In genomic region chr2:31667332-31667731, GRCm38 (mm10) we compare ENCODE assay signal across 8 mouse cellular contexts. TPM values are rescaled to one million over a fixed set of nuclear protein-coding genes. Genes with fewer than 3 reads are reported as not detected.
DNase-seq lines count a peak whose midpoint lies in the region; ATAC-seq and TF ChIP-seq lines count a peak whose summit lies in the region.

No protein-coding gene starts in this region.

- no peaks in the 10 kb centered on the region for H3K36me3 ChIP-seq in kidney, adult 2 months (ENCODE audit: control insufficient read depth, insufficient read depth, low read length)
- 0 out of 2 replicates have a peak, but pooled peaks cover under 1% of the 10 kb centered on the region for H3K36me3 ChIP-seq in kidney, embryonic 16.5 days (ENCODE audit: insufficient read depth, low read length)

- H3K4me3 ChIP-seq in kidney, adult 2 months (ENCODE audit: insufficient read depth, low read depth, low read length): no peak overlapping the region
- no peak overlapping the region for H3K4me3 ChIP-seq in kidney, embryonic 16.5 days (ENCODE audit: low read length)

- no peaks in the 10 kb centered on the region for H3K27me3 ChIP-seq in kidney, adult 2 months (replicated peaks; ENCODE audit: control insufficient read depth, insufficient read depth, low read length)
- peaks cover 3% of the 10 kb centered on the region; the same call in 1 of the 2 replicates for H3K27me3 ChIP-seq in kidney, embryonic 16.5 days (ENCODE audit: insufficient read depth, low read length)

- H3K27ac ChIP-seq in kidney, adult 2 months (ENCODE audit: insufficient read depth, low read depth, low read length): no peak overlapping the region
- no peak overlapping the region for H3K27ac ChIP-seq in kidney, embryonic 16.5 days (ENCODE audit: low read length)

- no peak for ATAC-seq in CD4-positive, CD25-positive, alpha-beta regulatory T cell, adult 4 months
- ATAC-seq in kidney, embryonic 16.5 days (ENCODE audit: low FRiP score, low TSS enrichment): no peak
- no peak for ATAC-seq in inflammation-experienced regulatory T-cells, adult 6 months

- TF ChIP-seq CTCF in kidney, adult 2 months (conservative IDR thresholded peaks at IDR 0.05; ENCODE audit: insufficient read depth, insufficient read length, low read depth, low read length): peak; percentile 66

- 37% methylated on average over 4 of the region's 4 CpGs for WGBS in kidney, adult 2 months
- 30% methylated on average over 4 of the region's 4 CpGs for WGBS in kidney, embryonic 16.5 days

- no peak overlapping the region for H3K9ac ChIP-seq in kidney, embryonic 16.5 days (replicated peaks; ENCODE audit: low read length)

- TF ChIP-seq POLR2A in kidney, adult 2 months (IDR thresholded peaks at IDR 0.05; ENCODE audit: low read depth, low read length): no peak

- H3K4me2 ChIP-seq in kidney, embryonic 16.5 days (replicated peaks; ENCODE audit: low read depth, low read length): no peak overlapping the region

- peak; percentile 28 for DNase-seq in CD4-positive, CD25-positive, alpha-beta regulatory T cell, adult 2 months (ENCODE audit: low read depth, low spot score)
- peak; percentile 43 for DNase-seq in kidney, adult 2 months
- peak; percentile 54 for DNase-seq in R1 (ENCODE audit: low read depth, low spot score)
- peak; percentile 69 to 74 for DNase-seq in kidney, postnatal 4 days
- DNase-seq in right cerebral cortex, postnatal 14 days: no peak

- peaks cover 6% of the 10 kb centered on the region; the same call in 1 of the 2 replicates for H3K4me1 ChIP-seq in kidney, adult 2 months (ENCODE audit: control insufficient read depth, insufficient read depth, low read length)
- H3K4me1 ChIP-seq in kidney, embryonic 16.5 days (ENCODE audit: insufficient read depth, low read length): peaks cover 12% of the 10 kb centered on the region

- no peaks in the 10 kb centered on the region for H3K9me3 ChIP-seq in kidney, embryonic 16.5 days (ENCODE audit: low read length)

RNA-seq across cellular contexts. Expression of gene Exosc2, which starts 3.2 kb away (rescaled TPM):
- 10 to 100 TPM; 43.5 to 65.7 TPM for polyA plus RNA-seq in CD4-positive, CD25-positive, alpha-beta regulatory T cell, adult 4 months (2017; shearing (Covaris generic))
- 9.8 and 11.4 TPM in 2 replicates for polyA plus RNA-seq in kidney, adult 2 months (2012; rRNA removed)
- polyA plus RNA-seq in kidney, embryonic 16.5 days (2015; fragmentation: Nextera tagmentation; extraction: Ambion mirVana): 75.1 and 79.7 TPM in 2 replicates
- polyA plus RNA-seq in inflammation-experienced regulatory T-cells, adult 6 months (2017; shearing (Covaris generic)): 10 to 100 TPM; 31.9 to 50.4 (median 42.6) TPM

RNA-seq across cellular contexts. Expression of gene Abl1, which starts 20.8 kb away (rescaled TPM):
- polyA plus RNA-seq in CD4-positive, CD25-positive, alpha-beta regulatory T cell, adult 4 months (2017; shearing (Covaris generic)): 1 to 10 TPM; 6.9 to 8.2 TPM
- polyA plus RNA-seq in kidney, adult 2 months (2012; rRNA removed): 30.5 and 38.6 TPM in 2 replicates
- 43.7 and 48.0 TPM in 2 replicates for polyA plus RNA-seq in kidney, embryonic 16.5 days (2015; fragmentation: Nextera tagmentation; extraction: Ambion mirVana)
- 1 to 10 TPM; 5.0 to 9.4 (median 7.2) TPM for polyA plus RNA-seq in inflammation-experienced regulatory T-cells, adult 6 months (2017; shearing (Covaris generic))

RNA-seq across cellular contexts. Expression of gene Prdm12, which starts 27.5 kb away (rescaled TPM):
- polyA plus RNA-seq in CD4-positive, CD25-positive, alpha-beta regulatory T cell, adult 4 months (2017; shearing (Covaris generic)): not detected
- not detected in 2 replicates for polyA plus RNA-seq in kidney, adult 2 months (2012; rRNA removed)
- not detected in 2 replicates for polyA plus RNA-seq in kidney, embryonic 16.5 days (2015; fragmentation: Nextera tagmentation; extraction: Ambion mirVana)
- polyA plus RNA-seq in inflammation-experienced regulatory T-cells, adult 6 months (2017; shearing (Covaris generic)): not detected
